Mouse (Mus musculus): ENCODE data around the gene Tnfsf9. TPM values are rescaled to one million over a fixed set of nuclear protein-coding genes. Genes with fewer than 3 reads are reported as not detected.
"Not testable (repeated sequence)": the region's sequence is repeated elsewhere in the genome, so short reads cannot be mapped to it uniquely, and the experiment has no call there.

The Tnfsf9 gene
- polyA plus RNA-seq, 1 experiment, result 2.7 TPM

DNA sequence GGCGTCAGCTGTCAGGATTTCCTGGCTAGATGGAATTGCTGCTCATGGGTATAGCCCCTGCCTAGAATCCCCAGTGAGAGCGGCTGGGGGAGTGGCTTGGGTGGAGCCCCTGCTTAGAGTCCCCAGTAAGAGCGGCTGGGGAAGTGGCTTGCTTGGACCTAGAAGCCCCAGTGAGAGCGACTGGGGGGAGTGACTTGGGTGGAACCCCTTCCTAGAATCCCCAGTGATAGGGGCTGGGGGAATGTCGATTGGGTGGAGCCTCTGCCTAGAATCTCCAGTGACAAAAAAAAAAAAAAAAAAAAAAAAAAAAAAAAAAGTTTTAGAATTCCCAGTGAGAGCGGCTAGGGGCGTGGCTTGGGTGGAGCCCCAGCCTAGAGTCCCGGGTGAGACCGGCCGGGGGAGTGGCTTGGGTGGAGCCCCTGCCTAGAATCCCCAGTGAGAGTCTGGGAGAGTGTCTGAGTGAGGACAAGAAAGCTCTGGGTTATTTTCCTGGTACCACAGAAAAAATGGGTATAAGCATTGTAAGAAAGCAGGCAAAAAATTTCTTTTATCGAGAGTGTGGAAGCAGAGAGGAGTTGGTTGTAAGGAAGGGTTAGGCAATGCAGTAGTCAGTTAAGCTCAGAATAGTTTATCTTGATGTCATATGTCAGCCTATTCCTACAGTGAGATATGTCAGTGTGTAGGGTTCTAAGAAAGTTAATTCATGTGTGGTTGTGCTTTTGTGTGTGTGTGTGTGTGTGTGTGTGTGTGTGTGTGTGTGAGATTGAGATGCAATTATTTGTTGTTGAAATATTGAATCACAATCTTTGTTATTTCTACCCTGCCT is 13.6 kb downstream of the Tnfsf9 start:
- DNase-seq (ENCODE audit: low read depth in 1 of 2, low spot score in 2 of 2), result no peak
- H3K27ac ChIP-seq (ENCODE audit: insufficient read depth, low read length), result no peak overlapping the region
- WGBS, result 16% methylated on average over 11 of the region's 11 CpGs
- no peaks in the 10 kb centered on the region for H3K36me3 ChIP-seq (ENCODE audit: control insufficient read depth, insufficient read depth, low read length)
- no peaks in the 10 kb centered on the region; the same call in 1 of the 2 replicates for H3K4me1 ChIP-seq (ENCODE audit: control insufficient read depth, insufficient read depth, insufficient read length)
- no peaks in the 10 kb centered on the region for H3K27me3 ChIP-seq (ENCODE audit: control insufficient read depth, insufficient read depth, low read length)
- H3K4me3 ChIP-seq (ENCODE audit: extremely low read depth, insufficient read depth, insufficient read length), result no peak overlapping the region
- TF ChIP-seq CTCF (IDR thresholded peaks at IDR 0.05; ENCODE audit: extremely low read depth, insufficient read depth, insufficient read length, insufficient replicate concordance) (no peak), POLR2A (IDR thresholded peaks at IDR 0.05; ENCODE audit: low read depth, low read length) (no peak)

- Histone ChIP-seq H3K36me3 (ENCODE audit: control insufficient read depth, insufficient read depth, low read length) (no peaks in the 10 kb centered on the region), H3K27ac (ENCODE audit: insufficient read depth, low read length) (no peak overlapping the region), H3K4me3 (ENCODE audit: extremely low read depth, insufficient read depth, insufficient read length) (no peak overlapping the region), H3K27me3 (ENCODE audit: control insufficient read depth, insufficient read depth, low read length) (no peaks in the 10 kb centered on the region), H3K4me1 (ENCODE audit: control insufficient read depth, insufficient read depth, insufficient read length) (no peaks in the 10 kb centered on the region; the same call in 1 of the 2 replicates)
- 94% methylated on average over 2 of the region's 2 CpGs for WGBS
- DNase-seq (ENCODE audit: low read depth in 1 of 2, low spot score in 2 of 2), result no peak
- TF ChIP-seq POLR2A (IDR thresholded peaks at IDR 0.05; ENCODE audit: low read depth, low read length) (no peak), CTCF (IDR thresholded peaks at IDR 0.05; ENCODE audit: extremely low read depth, insufficient read depth, insufficient read length, insufficient replicate concordance) (no peak)
Measured at GRCm38 (mm10) chr17:57121856-57122255, 16.7 kb downstream of the Tnfsf9 start.

DNA sequence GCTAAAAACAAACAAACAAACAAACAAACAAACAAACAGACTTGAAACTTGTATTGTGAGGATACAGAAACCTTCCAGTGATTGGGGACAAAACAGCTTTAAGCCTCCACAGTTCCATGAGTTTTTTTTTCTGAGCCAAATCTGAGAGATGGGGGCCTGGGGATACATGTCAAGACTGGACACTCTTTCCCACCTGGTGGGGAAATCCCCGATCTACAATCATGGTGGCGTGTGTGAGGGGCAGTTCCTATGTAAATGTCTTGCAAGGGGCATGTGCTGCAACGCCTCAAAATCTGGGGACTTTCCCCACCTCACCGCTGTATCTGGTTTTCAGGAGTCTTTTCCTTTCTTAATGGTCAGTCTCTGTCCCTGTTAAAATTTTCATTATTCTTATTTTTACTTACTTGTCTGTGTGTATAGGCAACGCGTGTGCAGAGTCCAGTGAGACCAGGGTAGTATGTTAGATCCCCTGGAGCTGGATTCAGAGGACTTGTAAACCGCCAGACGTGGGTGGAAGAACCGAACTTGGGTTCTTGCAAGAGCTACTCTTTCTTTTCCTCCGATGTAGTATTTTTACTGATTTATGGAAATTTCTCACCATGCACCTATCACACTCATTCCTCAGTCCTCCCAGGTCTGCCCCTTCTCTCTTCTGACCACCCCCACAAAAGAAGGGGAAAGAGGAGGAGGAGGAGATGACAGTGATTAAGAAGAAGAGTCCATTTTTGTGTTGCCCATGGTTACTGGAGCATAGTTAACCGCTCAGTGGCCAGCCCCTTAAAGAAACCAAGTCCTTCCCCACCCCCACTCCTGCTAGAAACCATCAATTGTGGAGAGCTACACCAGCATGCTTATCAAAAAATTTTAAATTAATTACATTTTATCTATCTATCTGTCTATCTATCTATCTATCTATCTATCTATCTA is 18.3 kb downstream of the Tnfsf9 start:
- Histone ChIP-seq H3K27ac (ENCODE audit: insufficient read depth, low read length) (no peak overlapping the region), H3K4me1 (ENCODE audit: control insufficient read depth, insufficient read depth, insufficient read length) (no peaks in the 10 kb centered on the region; the same call in 1 of the 2 replicates), H3K36me3 (ENCODE audit: control insufficient read depth, insufficient read depth, low read length) (no peaks in the 10 kb centered on the region), H3K4me3 (ENCODE audit: extremely low read depth, insufficient read depth, insufficient read length) (no peak overlapping the region), H3K27me3 (ENCODE audit: control insufficient read depth, insufficient read depth, low read length) (no peaks in the 10 kb centered on the region)
- 83% methylated on average over 11 of the region's 11 CpGs for WGBS
- DNase-seq (ENCODE audit: low read depth in 1 of 2, low spot score in 2 of 2), result no peak
- no peak for TF ChIP-seq POLR2A (IDR thresholded peaks at IDR 0.05; ENCODE audit: low read depth, low read length)
- no peak for TF ChIP-seq CTCF (IDR thresholded peaks at IDR 0.05; ENCODE audit: extremely low read depth, insufficient read depth, insufficient read length, insufficient replicate concordance)

DNA sequence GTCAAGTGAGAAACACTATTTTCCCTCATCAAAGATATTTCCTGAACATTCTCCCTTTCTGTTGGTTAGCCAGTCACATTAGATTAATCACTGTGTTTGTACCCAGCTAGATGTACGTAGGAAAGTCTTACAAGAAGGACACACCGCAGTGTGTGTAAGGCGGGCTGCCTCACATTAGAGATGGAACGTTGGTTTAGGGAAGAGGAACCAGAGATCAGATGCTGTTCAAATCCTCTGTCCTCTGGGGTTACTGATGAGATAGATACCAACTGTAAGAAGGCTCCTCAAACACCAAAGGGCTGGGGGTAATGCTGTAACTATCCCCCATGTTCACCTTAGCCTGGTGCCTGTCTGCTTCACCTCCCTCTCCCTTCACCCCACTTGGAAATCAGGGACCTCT is 19.7 kb downstream of the Tnfsf9 start:
- Histone ChIP-seq H3K27ac (ENCODE audit: insufficient read depth, low read length) (no peak overlapping the region), H3K27me3 (ENCODE audit: control insufficient read depth, insufficient read depth, low read length) (no peaks in the 10 kb centered on the region), H3K36me3 (ENCODE audit: control insufficient read depth, insufficient read depth, low read length) (no peaks in the 10 kb centered on the region), H3K4me1 (ENCODE audit: control insufficient read depth, insufficient read depth, insufficient read length) (no peaks in the 10 kb centered on the region), H3K4me3 (ENCODE audit: extremely low read depth, insufficient read depth, insufficient read length) (no peak overlapping the region)
- 68% methylated on average over 4 of the region's 4 CpGs for WGBS
- TF ChIP-seq CTCF (IDR thresholded peaks at IDR 0.05; ENCODE audit: extremely low read depth, insufficient read depth, insufficient read length, insufficient replicate concordance) (no peak), POLR2A (IDR thresholded peaks at IDR 0.05; ENCODE audit: low read depth, low read length) (no peak)
- no peak for DNase-seq (ENCODE audit: low read depth in 1 of 2, low spot score in 2 of 2)

GRCm38 (mm10) chr17:57125853-57126622 is 20.9 kb downstream of the Tnfsf9 start:
- Histone ChIP-seq H3K4me1 (ENCODE audit: control insufficient read depth, insufficient read depth, insufficient read length) (no peaks in the 10 kb centered on the region), H3K36me3 (ENCODE audit: control insufficient read depth, insufficient read depth, low read length) (no peaks in the 10 kb centered on the region)
- WGBS, result 68% methylated on average over 3 of the region's 3 CpGs

DNA sequence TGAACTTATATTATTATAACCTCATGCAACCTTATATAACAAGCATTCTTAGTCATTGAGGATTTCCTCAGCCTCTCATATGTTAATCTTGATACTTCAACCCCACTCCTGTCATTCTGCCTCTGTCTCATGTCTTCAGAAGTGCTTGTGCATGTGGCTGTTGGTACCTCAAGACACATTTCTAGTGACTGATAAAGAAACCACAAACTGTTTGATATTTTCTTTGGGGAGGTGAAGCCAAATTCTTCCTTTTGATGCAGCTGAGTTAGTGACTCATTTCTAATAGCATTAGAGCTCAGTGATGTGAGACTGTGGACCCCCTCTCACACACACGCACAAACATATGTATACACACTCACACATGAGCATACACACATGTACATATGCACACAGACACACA is 26.7 kb downstream of the Tnfsf9 start:
- no peak for TF ChIP-seq CTCF (IDR thresholded peaks at IDR 0.05; ENCODE audit: extremely low read depth, insufficient read depth, insufficient read length, insufficient replicate concordance)
- no peak for TF ChIP-seq POLR2A (IDR thresholded peaks at IDR 0.05; ENCODE audit: low read depth, low read length)
- H3K27me3 ChIP-seq (ENCODE audit: control insufficient read depth, insufficient read depth, low read length), result no peaks in the 10 kb centered on the region
- H3K4me1 ChIP-seq (ENCODE audit: control insufficient read depth, insufficient read depth, insufficient read length), result no peaks in the 10 kb centered on the region
- 74% methylated on average over 1 of the region's 1 CpGs for WGBS
- H3K36me3 ChIP-seq (ENCODE audit: control insufficient read depth, insufficient read depth, low read length), result no peaks in the 10 kb centered on the region
- H3K4me3 ChIP-seq (ENCODE audit: extremely low read depth, insufficient read depth, insufficient read length), result no peak overlapping the region
- DNase-seq (ENCODE audit: low read depth in 1 of 2, low spot score in 2 of 2), result no peak
- H3K27ac ChIP-seq (ENCODE audit: insufficient read depth, low read length), result no peak overlapping the region

More at GRCm38 (mm10) chr17:57125853-57126622, 20.9 kb downstream of the Tnfsf9 start:
- DNase-seq (ENCODE audit: low read depth in 1 of 2, low spot score in 2 of 2), result no peak
- TF ChIP-seq POLR2A (IDR thresholded peaks at IDR 0.05; ENCODE audit: low read depth, low read length), result no peak
- no peak for TF ChIP-seq CTCF (IDR thresholded peaks at IDR 0.05; ENCODE audit: extremely low read depth, insufficient read depth, insufficient read length, insufficient replicate concordance)
- no peak overlapping the region for H3K27ac ChIP-seq (ENCODE audit: insufficient read depth, low read length)
- H3K4me3 ChIP-seq (ENCODE audit: extremely low read depth, insufficient read depth, insufficient read length), result no peak overlapping the region
- H3K27me3 ChIP-seq (ENCODE audit: control insufficient read depth, insufficient read depth, low read length), result no peaks in the 10 kb centered on the region

- DNase-seq (ENCODE audit: low read depth in 1 of 2, low spot score in 2 of 2); H3K36me3 ChIP-seq (ENCODE audit: control insufficient read depth, insufficient read depth, low read length); H3K27ac ChIP-seq (ENCODE audit: insufficient read depth, low read length); H3K27me3 ChIP-seq (ENCODE audit: control insufficient read depth, insufficient read depth, low read length); H3K4me3 ChIP-seq (ENCODE audit: extremely low read depth, insufficient read depth, insufficient read length); H3K4me1 ChIP-seq (ENCODE audit: control insufficient read depth, insufficient read depth, insufficient read length): not testable (repeated sequence)
- 59% methylated on average over 3 of the region's 3 CpGs for WGBS
Measured at GRCm38 (mm10) chr17:57134021-57134420, 28.9 kb downstream of the Tnfsf9 start.
